Mouse (Mus musculus) bone marrow, adult 2 months (tissue): ENCODE measurements around the gene Wdfy4. TPM values are rescaled to one million over a fixed set of nuclear protein-coding genes. Genes with fewer than 3 reads are reported as not detected.

Source experiments
- H3K27ac ChIP-seq: fragments of 200-500 bp; 2 replicates; pipeline ENCODE4 v1.5.1; 2012; ENCODE audit warnings: low read depth, mild to moderate bottlenecking, control low read depth, inconsistent platforms, low read length; ENCODE audit not compliant: control insufficient read depth, poor library complexity, insufficient read depth
- H3K4me1 ChIP-seq: fragments of 200-500 bp; 2 replicates; pipeline ENCODE4 v1.6.1; 2011; ENCODE audit warnings: low read length; ENCODE audit not compliant: control insufficient read depth, insufficient read depth
- H3K4me3 ChIP-seq: fragments of 200-500 bp; replicated peaks from 2 replicates; pipeline ENCODE3; 2011; ENCODE audit warnings: mild to moderate bottlenecking, low read depth, low read length, control low read depth; ENCODE audit not compliant: control insufficient read depth
- CTCF ChIP-seq: fragments of 200-500 bp; IDR thresholded peaks from 2 replicates; pipeline ENCODE4 v1.5.1; 2011; ENCODE audit warnings: low read length, control low read depth; ENCODE audit not compliant: control insufficient read depth, insufficient read depth
- POLR2A ChIP-seq: fragments of 200-500 bp; IDR thresholded peaks from 2 replicates; pipeline ENCODE4 v1.6.1; 2011; ENCODE audit warnings: low read depth, mild to moderate bottlenecking, control low read depth, low read length, borderline replicate concordance; ENCODE audit not compliant: control insufficient read depth
- WGBS: fragments of 180-500 bp; shearing (Covaris S2); methylation state at CpG from one replicate; pipeline ENCODE4 v1.1.7; 2018; 5-methylcytosine and 5-hydroxymethylcytosine counted together
- polyA plus RNA-seq: library from polyadenylated mRNA; stranded (reverse); fragments of >200 nt; gene quantifications from 2 replicates; pipeline ENCODE4 v1.2.4, GENCODE M21; 2011; ENCODE audit warnings: low replicate concordance; ENCODE audit not compliant: missing spikeins, insufficient read depth, insufficient read length

Wdfy4 gene
- polyA plus RNA-seq, 1 experiment = 36.8 TPM

DNA sequence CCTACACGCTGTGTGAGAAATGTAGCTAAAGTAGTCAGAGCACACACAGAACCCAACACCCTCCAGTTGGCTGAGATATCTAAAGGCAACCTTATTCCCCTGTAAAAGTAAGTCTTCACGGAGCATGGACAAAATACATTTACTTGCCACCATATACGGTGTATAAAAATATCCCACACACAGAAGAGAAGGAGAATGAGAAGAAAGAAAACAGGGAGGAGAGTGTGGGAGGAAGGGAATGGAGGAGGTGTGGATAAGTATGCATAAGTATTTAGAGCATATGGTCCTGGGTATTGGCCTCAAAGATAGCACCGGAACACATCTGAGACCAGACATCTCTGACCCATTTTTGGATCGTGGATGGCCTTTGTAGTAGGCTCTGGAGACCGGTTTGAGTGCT lies 50.1 kb downstream of the Wdfy4 start:
- H3K4me1 ChIP-seq = no peaks in the 10 kb centered on the region
- TF ChIP-seq CTCF = no peak
- no peak for TF ChIP-seq POLR2A
- 88% methylated on average over 6 of the region's 6 CpGs for WGBS
- no peak overlapping the region for H3K27ac ChIP-seq
- no peak overlapping the region for H3K4me3 ChIP-seq

DNA sequence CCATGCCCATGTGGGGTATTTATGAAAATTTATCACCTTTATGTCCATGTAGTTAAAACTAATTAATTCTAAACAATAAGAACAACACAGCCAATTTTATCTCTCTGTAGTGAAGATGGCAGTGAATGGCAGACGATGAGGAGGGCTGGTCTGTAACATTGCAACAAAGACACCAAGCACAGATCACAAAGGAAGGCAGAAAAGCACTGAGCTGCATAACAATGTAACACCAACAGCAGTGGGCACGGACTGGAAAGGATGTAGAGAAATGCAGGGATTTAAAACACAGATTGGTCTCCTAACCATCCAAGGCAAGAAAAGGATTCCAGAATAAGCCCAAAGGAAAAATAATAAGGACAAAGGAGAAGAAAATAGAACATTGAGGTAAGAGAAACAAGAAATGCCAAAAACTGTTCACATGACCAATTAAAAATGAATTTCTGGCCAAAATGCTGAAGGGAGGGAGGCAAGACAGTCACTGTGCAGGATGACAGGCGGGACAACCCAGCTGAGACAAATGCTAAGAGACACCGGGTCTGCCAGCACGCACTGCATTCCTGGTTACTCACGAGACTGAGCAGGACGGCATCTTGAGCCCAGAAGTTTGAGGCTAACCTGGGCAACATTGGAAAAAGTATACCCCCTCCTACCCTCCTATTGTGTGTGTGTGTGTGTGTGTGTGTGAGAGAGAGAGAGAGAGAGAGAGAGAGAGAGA lies 54.1 kb downstream of the Wdfy4 start:
- WGBS = 83% methylated on average over 7 of the region's 7 CpGs
- Histone ChIP-seq H3K4me3 (no peak overlapping the region), H3K27ac (no peak overlapping the region), H3K4me1 (no peaks in the 10 kb centered on the region)
- TF ChIP-seq POLR2A (no peak), CTCF (no peak)

GRCm38 (mm10) chr14:33116590-33116989 lies 68.7 kb downstream of the Wdfy4 start:
- 77% methylated on average over 1 of the region's 1 CpGs for WGBS

DNA sequence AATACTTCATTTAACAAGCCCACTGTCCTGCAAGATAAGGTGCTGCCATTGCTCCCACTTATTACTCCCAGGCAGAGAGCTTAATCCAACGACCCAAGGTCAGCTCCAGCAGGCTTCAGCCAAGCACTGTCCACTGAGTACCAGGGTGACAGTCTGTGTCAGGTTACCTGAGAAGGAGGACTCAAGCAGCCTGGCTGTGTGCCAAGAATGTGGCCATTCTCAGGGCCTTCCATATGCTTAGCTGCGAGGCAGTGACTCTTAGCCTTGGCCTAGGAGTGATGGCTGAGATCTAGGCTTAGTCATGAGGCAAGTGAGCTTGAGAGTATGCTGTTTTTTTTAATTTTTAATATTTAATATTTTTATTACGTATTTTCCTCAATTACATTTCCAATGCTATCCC lies 80.5 kb downstream of the Wdfy4 start:
- TF ChIP-seq CTCF (no peak), POLR2A (no peak)
- no peaks in the 10 kb centered on the region for H3K4me1 ChIP-seq
- 88% methylated on average over 3 of the region's 3 CpGs for WGBS
- H3K4me3 ChIP-seq = no peak overlapping the region
- no peak overlapping the region for H3K27ac ChIP-seq

More at GRCm38 (mm10) chr14:33116590-33116989, 68.7 kb downstream of the Wdfy4 start:
- no peak overlapping the region for H3K27ac ChIP-seq
- H3K4me1 ChIP-seq = no peaks in the 10 kb centered on the region
- TF ChIP-seq CTCF = no peak
- no peak for TF ChIP-seq POLR2A
- no peak overlapping the region for H3K4me3 ChIP-seq

- WGBS = 30% methylated on average over 2 of the region's 2 CpGs
- Histone ChIP-seq H3K4me3 (no peak overlapping the region), H3K27ac (no peak overlapping the region), H3K4me1 (no peaks in the 10 kb centered on the region)
- TF ChIP-seq POLR2A = no peak
- TF ChIP-seq CTCF = no peak
These were observed 83.7 kb downstream of the Wdfy4 start for GRCm38 (mm10) chr14:33101609-33102008.

DNA sequence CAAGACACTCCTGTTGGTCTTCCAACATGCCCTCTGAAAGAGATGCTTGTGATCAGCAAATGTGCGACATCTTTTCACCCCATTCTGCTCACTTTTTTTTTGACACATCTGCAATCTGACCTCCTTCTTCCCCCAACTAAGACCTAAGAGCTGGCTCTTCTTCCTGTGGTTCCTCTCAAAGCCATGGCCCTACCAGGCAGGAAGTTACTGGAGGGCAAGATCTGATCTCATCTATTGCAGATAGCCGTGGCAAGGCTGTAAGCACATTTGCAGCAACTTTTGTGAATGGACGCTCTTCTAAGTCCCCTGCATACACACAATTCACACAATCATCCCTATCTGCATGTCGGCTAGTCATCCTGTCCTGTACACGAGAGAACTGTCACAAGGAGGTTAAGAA lies 85.4 kb downstream of the Wdfy4 start:
- 31% methylated on average over 5 of the region's 5 CpGs for WGBS
- Histone ChIP-seq H3K4me3 (no peak overlapping the region), H3K4me1 (no peaks in the 10 kb centered on the region), H3K27ac (no peak overlapping the region)
- TF ChIP-seq CTCF = no peak
- TF ChIP-seq POLR2A = no peak

DNA sequence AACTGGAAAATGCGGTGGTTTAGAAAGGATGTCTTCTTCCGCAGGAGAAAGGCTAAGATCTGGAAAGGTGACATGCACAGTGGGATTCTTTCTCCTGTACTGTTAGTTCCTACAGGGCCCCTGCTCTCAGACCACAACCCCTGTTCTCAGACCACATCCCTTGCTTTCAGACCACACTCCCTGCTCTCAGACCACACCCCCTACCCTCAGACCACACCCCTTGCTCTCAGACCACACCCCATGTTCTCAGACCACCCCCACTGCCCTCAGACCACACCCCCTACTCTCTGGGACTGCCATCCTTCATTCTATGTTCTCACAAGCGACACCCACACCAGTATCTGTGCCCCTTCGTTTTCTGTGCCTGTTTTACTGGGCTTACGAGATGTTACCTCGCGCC lies 86.2 kb downstream of the Wdfy4 start:
- no peak overlapping the region for H3K4me3 ChIP-seq
- 53% methylated on average over 7 of the region's 7 CpGs for WGBS
- no peak for TF ChIP-seq CTCF
- H3K27ac ChIP-seq = no peak overlapping the region
- no peaks in the 10 kb centered on the region for H3K4me1 ChIP-seq

DNA sequence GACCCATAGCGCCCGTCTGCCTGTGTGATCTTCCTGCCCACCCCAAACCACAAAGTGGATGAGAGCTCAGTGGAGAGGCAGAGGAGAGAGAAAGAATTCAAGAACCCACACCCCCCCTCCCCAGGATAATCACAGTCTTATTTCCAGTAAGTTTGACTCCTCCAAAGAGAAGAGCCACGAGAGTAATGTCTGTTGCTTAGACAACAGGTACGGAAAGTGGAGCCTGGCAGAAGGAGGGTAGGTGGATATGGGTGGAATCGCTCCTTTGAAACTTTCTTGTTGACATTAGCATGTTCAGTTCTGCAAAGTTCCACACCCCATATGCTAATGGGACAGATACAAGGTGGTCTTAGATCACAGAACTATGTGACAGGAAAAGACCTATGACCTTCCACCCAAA lies 88.8 kb downstream of the Wdfy4 start:
- Histone ChIP-seq H3K4me1 (no peaks in the 10 kb centered on the region), H3K27ac (no peak overlapping the region), H3K4me3 (no peak overlapping the region)
- TF ChIP-seq POLR2A (no peak), CTCF (no peak)
- 77% methylated on average over 5 of the region's 5 CpGs for WGBS

DNA sequence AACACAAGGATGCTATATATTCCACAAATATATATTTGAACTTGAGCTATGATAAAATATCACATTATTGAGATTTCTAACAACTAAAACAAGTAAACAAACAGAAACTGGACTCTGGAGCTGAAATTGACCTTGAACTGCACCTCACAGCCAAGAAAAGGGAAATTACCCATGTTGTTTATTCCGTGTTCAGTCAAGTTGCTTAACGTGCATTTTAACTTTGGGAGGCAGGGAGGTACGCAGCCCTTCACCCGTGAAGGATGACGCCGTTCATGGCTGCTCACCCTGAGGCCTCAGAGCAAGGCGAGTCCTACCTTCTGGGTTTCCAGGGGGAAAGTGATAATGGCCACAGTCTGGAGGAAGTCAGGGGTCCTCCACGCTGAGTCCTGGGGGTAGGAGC lies 102.0 kb downstream of the Wdfy4 start:
- 84% methylated on average over 8 of the region's 8 CpGs for WGBS
- TF ChIP-seq CTCF = no peak
- TF ChIP-seq POLR2A = no peak

More for the DNA sequence above, 102.0 kb downstream of the Wdfy4 start:
- Histone ChIP-seq H3K4me3 (no peak overlapping the region), H3K27ac (no peak overlapping the region), H3K4me1 (no peaks in the 10 kb centered on the region)
